Comparison of ENCODE assay signal across 8 mouse cellular contexts in genomic region chr5:121583765-121584501, GRCm38 (mm10). TPM values are rescaled to one million over a fixed set of nuclear protein-coding genes. Genes with fewer than 3 reads are reported as not detected.
DNase-seq lines count a peak whose midpoint lies in the region; ATAC-seq and TF ChIP-seq lines count a peak whose summit lies in the region.

No protein-coding gene starts in this region.

- H3K4me2 ChIP-seq in hindbrain, postnatal 0 days (ENCODE audit: low read depth, low read length) = no peak overlapping the region

- WGBS in hindbrain, postnatal 0 days = 52% methylated on average over 12 of the region's 12 CpGs
- 36% methylated on average over 12 of the region's 12 CpGs for WGBS in spleen, adult 2 months

- no peaks in the 10 kb centered on the region for H3K4me1 ChIP-seq in hindbrain, postnatal 0 days (ENCODE audit: insufficient read depth, low read length)
- peaks cover 19% of the 10 kb centered on the region; the same call in 1 of the 2 replicates for H3K4me1 ChIP-seq in spleen, adult 2 months (ENCODE audit: control insufficient read depth, insufficient read depth, insufficient read length)

- H3K9ac ChIP-seq in hindbrain, postnatal 0 days (replicated peaks; ENCODE audit: low read length) = no peak overlapping the region

- no peaks in the 10 kb centered on the region for H3K27me3 ChIP-seq in Patski
- no peaks in the 10 kb centered on the region for H3K27me3 ChIP-seq in hindbrain, postnatal 0 days (ENCODE audit: insufficient read depth, low read length)
- no peaks in the 10 kb centered on the region for H3K27me3 ChIP-seq in spleen, adult 2 months (ENCODE audit: control insufficient read depth, insufficient read depth, low read length)

- TF ChIP-seq CTCF in Patski (IDR thresholded peaks at IDR 0.05) = no peak
- peak; percentile 41; the same call in 1 of the 2 replicates for TF ChIP-seq CTCF in brain, embryonic 14.5 days (IDR thresholded peaks at IDR 0.05; ENCODE audit: borderline replicate concordance, extremely low read depth, insufficient read depth, insufficient read length)
- TF ChIP-seq CTCF in hindbrain, postnatal 0 days (IDR thresholded peaks at IDR 0.05; ENCODE audit: low read depth) = peak; percentile 75
- peak; percentile 71; the same call in 1 of the 2 replicates for TF ChIP-seq CTCF in spleen, adult 2 months (IDR thresholded peaks at IDR 0.05; ENCODE audit: extremely low read depth, insufficient read depth, insufficient read length, insufficient replicate concordance)

- CTCF ChIA-PET in Patski (lab: Charles Lee) = interaction anchor here (0.8 to 2.5 kb wide), 5 partner anchors 9 to 22 kb away, joined by 3 to 10 read pairs (median 3); no protein-coding TSS in a partner anchor

- H3K27ac ChIP-seq in hindbrain, postnatal 0 days = peak overlapping the region; percentile 26; the same call in 1 of the 2 replicates
- peak overlapping the region; percentile 69 for H3K27ac ChIP-seq in spleen, adult 2 months (ENCODE audit: insufficient read depth, low read length)

- in situ Hi-C loops in Patski (cut with MboI; ENCODE audit: low pct_unique_long_range_greater_than_20kb) = no loop called here

- DNase-seq in Patski (ENCODE audit: low read depth, low spot score) = peak; percentile 65
- peak; percentile 49 for DNase-seq in brain, embryonic 14.5 days (ENCODE audit: low read depth)
- peak; percentile 35 to 54 for DNase-seq in frontal cortex, postnatal 25 days (ENCODE audit: low spot score in 2 of 2)
- peak; percentile 78 for DNase-seq in hindbrain, postnatal 0 days (ENCODE audit: low spot score)
- DNase-seq in left cerebral cortex, adult 8-10 months (ENCODE audit: low spot score in 2 of 2) = peak; percentile 36 to 71
- peak; percentile 96 to 97 for DNase-seq in lung, postnatal 4 days
- peak; percentile 27 to 67 for DNase-seq in spleen, adult 2 months (ENCODE audit: low read depth in 1 of 2, low spot score in 2 of 2)
- DNase-seq in c-Kit-positive CD71-positive TER-119-positive erythroid progenitor cells, embryonic 14.5 days (ENCODE audit: low spot score) = no peak

- no peak overlapping the region for H3K4me3 ChIP-seq in hindbrain, postnatal 0 days (ENCODE audit: low read length)
- H3K4me3 ChIP-seq in spleen, adult 2 months (ENCODE audit: extremely low read depth, insufficient read depth, insufficient read length) = no peak overlapping the region

- ATAC-seq in Patski = peak; percentile 66
- ATAC-seq in hindbrain, postnatal 0 days = peak; percentile 70

- POLR2A ChIA-PET in Patski (lab: Charles Lee) = interaction anchor here (0.6 to 1.6 kb wide), 4 partner anchors 8 to 31 kb away, joined by 3 to 5 read pairs (median 4); partner anchors contain the start of gene Aldh2

- TF ChIP-seq POLR2A in brain, embryonic 14.5 days (IDR thresholded peaks at IDR 0.05; ENCODE audit: borderline replicate concordance, extremely low read depth, insufficient read depth, insufficient read length, poor library complexity, severe bottlenecking) = no peak
- no peak for TF ChIP-seq POLR2A in spleen, adult 2 months (IDR thresholded peaks at IDR 0.05; ENCODE audit: low read depth, low read length)

- H3K36me3 ChIP-seq in hindbrain, postnatal 0 days (ENCODE audit: insufficient read depth, low read length) = peaks cover 8% of the 10 kb centered on the region; the same call in 1 of the 2 replicates
- peaks cover 9% of the 10 kb centered on the region for H3K36me3 ChIP-seq in spleen, adult 2 months (ENCODE audit: control insufficient read depth, insufficient read depth, low read length)

- H3K9me3 ChIP-seq in hindbrain, postnatal 0 days (ENCODE audit: low read length) = no peaks in the 10 kb centered on the region

RNA-seq across cellular contexts. Expression of gene Aldh2, which starts 9.7 kb away (rescaled TPM):
- polyA plus RNA-seq in Patski (2021) = 470 TPM
- 141 and 169 TPM in 2 replicates for polyA plus RNA-seq in brain, embryonic 14.5 days (2012; rRNA removed)
- 87.7 and 106 TPM in 2 replicates for total RNA-seq in hindbrain, postnatal 0 days (2014; rRNA removed)
- 150 and 157 TPM in 2 replicates for polyA plus RNA-seq in hindbrain, postnatal 0 days (2015; fragmentation: Nextera tagmentation; extraction: Ambion mirVana)
- total RNA-seq in left cerebral cortex, adult 8-10 months (2022) = 100 to 1,000 TPM; 131 to 154 (median 140) TPM
- 384 and 386 TPM in 2 replicates for polyA plus RNA-seq in spleen, adult 2 months (2012; rRNA removed)

RNA-seq across cellular contexts. Expression of gene Acad12, which starts 34.8 kb away (rescaled TPM):
- polyA plus RNA-seq in Patski (2021) = 29.8 TPM
- 1.5 and 1.8 TPM in 2 replicates for polyA plus RNA-seq in brain, embryonic 14.5 days (2012; rRNA removed)
- total RNA-seq in hindbrain, postnatal 0 days (2014; rRNA removed) = 1.7 and 3.7 TPM in 2 replicates
- 1.6 and 2.2 TPM in 2 replicates for polyA plus RNA-seq in hindbrain, postnatal 0 days (2015; fragmentation: Nextera tagmentation; extraction: Ambion mirVana)
- 1 to 10 TPM; 6.4 to 8.2 (median 6.7) TPM for total RNA-seq in left cerebral cortex, adult 8-10 months (2022)
- polyA plus RNA-seq in spleen, adult 2 months (2012; rRNA removed) = 3.9 and 5.5 TPM in 2 replicates

RNA-seq across cellular contexts. Expression of gene Mapkapk5, which starts 38.2 kb away (rescaled TPM):
- 72.2 TPM for polyA plus RNA-seq in Patski (2021)
- polyA plus RNA-seq in brain, embryonic 14.5 days (2012; rRNA removed) = 99.8 and 103 TPM in 2 replicates
- total RNA-seq in hindbrain, postnatal 0 days (2014; rRNA removed) = 51.0 and 57.6 TPM in 2 replicates
- 43.1 and 46.1 TPM in 2 replicates for polyA plus RNA-seq in hindbrain, postnatal 0 days (2015; fragmentation: Nextera tagmentation; extraction: Ambion mirVana)
- total RNA-seq in left cerebral cortex, adult 8-10 months (2022) = 10 to 100 TPM; 66.6 to 79.0 (median 74.5) TPM
- 17.9 and 18.9 TPM in 2 replicates for polyA plus RNA-seq in spleen, adult 2 months (2012; rRNA removed)

RNA-seq across cellular contexts. Expression of gene Adam1a, which starts 38.7 kb away (rescaled TPM):
- polyA plus RNA-seq in Patski (2021) = 2.5 TPM
- 34.1 and 38.2 TPM in 2 replicates for polyA plus RNA-seq in brain, embryonic 14.5 days (2012; rRNA removed)
- 8.5 and 14.4 TPM in 2 replicates for total RNA-seq in hindbrain, postnatal 0 days (2014; rRNA removed)
- 1.3 and 1.4 TPM in 2 replicates for polyA plus RNA-seq in hindbrain, postnatal 0 days (2015; fragmentation: Nextera tagmentation; extraction: Ambion mirVana)
- 10 to 100 TPM in 3 of 4 experiments, 1 to 10 TPM in 1; 8.7 to 12.4 (median 11.5) TPM for total RNA-seq in left cerebral cortex, adult 8-10 months (2022)
- polyA plus RNA-seq in spleen, adult 2 months (2012; rRNA removed) = 2.1 and 2.8 TPM in 2 replicates

RNA-seq across cellular contexts. Expression of gene Gm42878, which starts 38.7 kb away (rescaled TPM):
- 0.19 TPM for polyA plus RNA-seq in Patski (2021)
- 0.14 and 0.39 TPM in 2 replicates for polyA plus RNA-seq in brain, embryonic 14.5 days (2012; rRNA removed)
- total RNA-seq in hindbrain, postnatal 0 days (2014; rRNA removed) = not detected in 2 replicates
- polyA plus RNA-seq in hindbrain, postnatal 0 days (2015; fragmentation: Nextera tagmentation; extraction: Ambion mirVana) = not detected in 2 replicates
- not detected for total RNA-seq in left cerebral cortex, adult 8-10 months (2022)
- polyA plus RNA-seq in spleen, adult 2 months (2012; rRNA removed) = 0.19 TPM in 1 of 2 replicates, not detected in the other
